Mouse (Mus musculus) gastrocnemius, postnatal 10 days (tissue): ENCODE results near the gene Tmed6. TPM values are rescaled to one million over a fixed set of nuclear protein-coding genes. Genes with fewer than 3 reads are reported as not detected.
"Not testable (repeated sequence)": the region's sequence is repeated elsewhere in the genome, so short reads cannot be mapped to it uniquely, and the experiment has no call there.

Experiments used
- DNase-seq: peaks from one replicate; pipeline ENCODE4 v3.0.0; 2021; ENCODE audit warnings: mixed read lengths
- long read RNA-seq, 2 experiments: library from polyadenylated mRNA; stranded (forward); transcript quantifications; one replicate each; pipeline ENCODE4 v2.0.0; 2021
- total RNA-seq, 2 experiments: library from RNA; stranded (reverse); gene quantifications; 2 replicates each; pipeline ENCODE4 v1.2.3; 2021

Tmed6 gene
- total RNA-seq, result not detected
- long read RNA-seq, experiment 1, result 0 reads
- long read RNA-seq, experiment 2, result 0 reads

GRCm38 (mm10) chr8:107065511-107066496, at the start of gene Tmed6:
TSS of gene Tmed6 (minus strand) at chr8:107065644.
- no peak for DNase-seq

- no peak for DNase-seq
These were observed 49.5 kb upstream of the Tmed6 start for GRCm38 (mm10) chr8:107115008-107115320.

- no peak for DNase-seq
These were observed 48.9 kb upstream of the Tmed6 start for GRCm38 (mm10) chr8:107114150-107115007.

GRCm38 (mm10) chr8:107113209-107113608, 47.8 kb upstream of the Tmed6 start:
- no peak for DNase-seq

- DNase-seq, result no peak
These were observed 46.1 kb upstream of the Tmed6 start for GRCm38 (mm10) chr8:107111340-107112105.

GRCm38 (mm10) chr8:107110629-107111330, 45.3 kb upstream of the Tmed6 start:
- no peak for DNase-seq

- no peak for DNase-seq
These were observed 44.5 kb upstream of the Tmed6 start for GRCm38 (mm10) chr8:107109816-107110435.

GRCm38 (mm10) chr8:107108978-107109720, 43.7 kb upstream of the Tmed6 start:
- no peak for DNase-seq

- DNase-seq, result not testable (repeated sequence)
These were observed 42.6 kb upstream of the Tmed6 start for GRCm38 (mm10) chr8:107108089-107108488.

- peak; percentile 84 for DNase-seq
These were observed 39.1 kb upstream of the Tmed6 start for GRCm38 (mm10) chr8:107104547-107104946.

GRCm38 (mm10) chr8:107100635-107101034, 35.2 kb upstream of the Tmed6 start:
- DNase-seq, result no peak

- peak; percentile 89 for DNase-seq
These were observed 31.1 kb upstream of the Tmed6 start, which contains the start of gene Terf2 for GRCm38 (mm10) chr8:107096366-107097036. TSS of gene Terf2 (minus strand) at chr8:107096547.

GRCm38 (mm10) chr8:107095717-107096365, 30.4 kb upstream of the Tmed6 start:
- no peak for DNase-seq

- no peak for DNase-seq
These were observed 25.1 kb upstream of the Tmed6 start for GRCm38 (mm10) chr8:107090531-107090930.

- DNase-seq, result no peak
These were observed 23.2 kb upstream of the Tmed6 start for GRCm38 (mm10) chr8:107088526-107089063.

- no peak for DNase-seq
These were observed 20.6 kb upstream of the Tmed6 start for GRCm38 (mm10) chr8:107086018-107086417.

- no peak for DNase-seq
These were observed 19.9 kb upstream of the Tmed6 start for GRCm38 (mm10) chr8:107085358-107085757.

- DNase-seq, result no peak
These were observed 10.9 kb upstream of the Tmed6 start for GRCm38 (mm10) chr8:107076239-107076888.
